Mouse (Mus musculus): Measurements from ENCODE around the gene Sash1. TPM values are rescaled to one million over a fixed set of nuclear protein-coding genes. Genes with fewer than 3 reads are reported as not detected.

Gene Sash1
- polyA plus RNA-seq, 1 experiment from 2014 or later = 5.0 TPM

DNA sequence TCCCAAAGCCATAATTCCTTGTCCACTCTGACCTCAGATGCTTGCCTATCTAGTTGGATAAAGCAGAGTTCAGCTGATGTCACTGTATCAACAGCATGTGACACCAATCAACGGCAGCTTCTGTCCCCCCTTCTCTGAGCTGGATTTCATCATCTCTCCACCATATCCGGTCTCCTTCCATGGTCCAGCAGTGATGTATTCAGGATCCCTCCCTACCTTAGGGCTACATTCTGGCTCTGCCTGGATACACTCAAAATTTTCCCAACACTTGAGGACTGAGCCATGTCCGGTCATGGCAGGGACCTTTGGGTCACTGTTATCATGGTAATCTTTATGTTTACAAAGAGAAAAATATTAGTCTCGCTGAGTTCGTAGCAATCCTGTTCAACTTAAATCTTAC is 118.5 kb downstream of the Sash1 start:
- H3K4me3 ChIP-seq (ENCODE audit: control insufficient read depth in 1 of 2, insufficient read depth in 1 of 2, low read depth in 1 of 2, low read length in 2 of 2) = no peak overlapping the region
- H3K36me3 ChIP-seq (ENCODE audit: control insufficient read depth, insufficient read depth, low read length) = peaks cover 3% of the 10 kb centered on the region; the same call in 1 of the 2 replicates
- ATAC-seq (ENCODE audit: insufficient number of reproducible peaks, insufficient read depth, low FRiP score, low read depth) = no peak
- no peak overlapping the region for H3K27ac ChIP-seq (replicated peaks in 1 of 2; ENCODE audit: control insufficient read depth in 1 of 2, insufficient read depth in 1 of 2, low read depth in 2 of 2, low read length in 2 of 2)
- 72% methylated on average over 5 of the region's 5 CpGs for WGBS
- H3K4me2 ChIP-seq (ENCODE audit: low read length) = no peak overlapping the region
- peaks cover 4% of the 10 kb centered on the region; the same call in 1 of the 2 replicates for H3K9me3 ChIP-seq (ENCODE audit: control insufficient read depth, low read length)
- H3K4me1 ChIP-seq (ENCODE audit: control insufficient read depth in 2 of 2, insufficient read depth in 2 of 2, low read length in 2 of 2) = peaks cover 12% of the 10 kb centered on the region in 2 experiments
- H3K27me3 ChIP-seq (ENCODE audit: control insufficient read depth, insufficient read depth, low read length) = no peaks in the 10 kb centered on the region
- H3K9ac ChIP-seq (ENCODE audit: low read length) = no peak overlapping the region

DNA sequence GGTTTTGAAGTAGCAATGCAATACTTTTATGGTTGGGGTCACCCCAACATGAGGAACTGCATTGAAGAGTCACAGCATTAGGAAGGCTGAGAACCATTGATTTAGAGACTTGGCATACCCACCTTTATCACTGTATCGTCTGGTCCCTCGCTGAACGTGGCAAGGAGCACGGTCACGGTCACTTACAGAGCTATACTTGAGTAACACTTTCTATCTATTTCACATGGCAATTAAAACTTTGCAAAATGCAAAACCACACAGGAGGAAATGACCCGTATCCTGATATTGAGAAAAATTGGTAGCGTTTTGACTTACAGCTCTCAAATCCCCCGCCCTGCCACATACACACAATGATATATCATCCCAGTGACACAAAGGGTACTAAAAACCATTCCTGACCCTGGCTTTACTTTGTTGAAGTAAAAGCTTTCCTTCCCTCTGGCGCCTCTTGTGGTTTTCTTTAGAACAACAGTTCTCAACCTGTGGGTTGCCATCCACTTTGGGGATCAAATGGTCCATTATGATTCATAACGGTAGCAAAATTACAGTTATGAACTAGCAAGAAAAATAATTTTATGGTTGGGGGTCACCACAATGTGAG is 119.8 kb downstream of the Sash1 start:
- ATAC-seq (ENCODE audit: insufficient number of reproducible peaks, insufficient read depth, low FRiP score, low read depth) = no peak
- H3K9ac ChIP-seq (ENCODE audit: low read length) = no peak overlapping the region
- WGBS = 78% methylated on average over 10 of the region's 10 CpGs

DNA sequence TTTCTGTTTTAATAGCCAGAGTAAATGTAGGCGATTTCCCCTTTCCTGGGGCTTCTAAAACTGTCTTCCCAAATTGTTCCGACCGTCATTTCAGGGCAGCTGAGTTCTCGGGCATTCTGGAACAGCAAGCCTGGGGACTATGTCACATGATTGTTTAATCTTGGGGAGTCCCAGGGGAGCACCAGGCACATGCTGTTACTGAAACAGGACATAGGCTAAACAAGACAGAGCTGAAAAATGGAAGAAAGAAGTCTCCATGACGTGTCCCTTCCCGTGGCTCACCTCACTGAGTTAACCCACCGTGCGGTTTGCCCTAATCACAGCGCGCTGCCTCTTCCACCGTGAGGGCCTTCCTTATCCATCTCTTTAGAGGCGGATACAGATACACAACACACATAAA is 123.1 kb downstream of the Sash1 start:
- Histone ChIP-seq H3K9ac (ENCODE audit: low read length) (peak overlapping the region; percentile 68), H3K9me3 (ENCODE audit: control insufficient read depth, low read length) (no peaks in the 10 kb centered on the region), H3K4me3 (ENCODE audit: control insufficient read depth in 1 of 2, insufficient read depth in 1 of 2, low read depth in 1 of 2, low read length in 2 of 2) (peak overlapping the region; percentile 19 to 35; a peak in 3 of 4 replicates), H3K27me3 (ENCODE audit: control insufficient read depth, insufficient read depth, low read length) (no peaks in the 10 kb centered on the region), H3K4me2 (ENCODE audit: low read length) (peak overlapping the region; percentile 75), H3K4me1 (ENCODE audit: control insufficient read depth in 2 of 2, insufficient read depth in 2 of 2, low read length in 2 of 2) (peaks cover 6 to 21% of the 10 kb centered on the region in 2 experiments; a peak in 3 of 4 replicates), H3K27ac (replicated peaks in 1 of 2; ENCODE audit: control insufficient read depth in 1 of 2, insufficient read depth in 1 of 2, low read depth in 2 of 2, low read length in 2 of 2) (peak overlapping the region; percentile 0 to 45; a peak in 2 of 4 replicates), H3K36me3 (ENCODE audit: control insufficient read depth, insufficient read depth, low read length) (peaks cover 3% of the 10 kb centered on the region; the same call in 1 of the 2 replicates)
- WGBS = 23% methylated on average over 12 of the region's 12 CpGs
- no peak for ATAC-seq (ENCODE audit: insufficient number of reproducible peaks, insufficient read depth, low FRiP score, low read depth)

More for the DNA sequence above, 119.8 kb downstream of the Sash1 start:
- Histone ChIP-seq H3K36me3 (ENCODE audit: control insufficient read depth, insufficient read depth, low read length) (peaks cover 3% of the 10 kb centered on the region; the same call in 1 of the 2 replicates), H3K27ac (replicated peaks in 1 of 2; ENCODE audit: control insufficient read depth in 1 of 2, insufficient read depth in 1 of 2, low read depth in 2 of 2, low read length in 2 of 2) (no peak overlapping the region), H3K4me1 (ENCODE audit: control insufficient read depth in 2 of 2, insufficient read depth in 2 of 2, low read length in 2 of 2) (peaks cover 6 to 19% of the 10 kb centered on the region in 2 experiments; a peak in 3 of 4 replicates), H3K4me3 (ENCODE audit: control insufficient read depth in 1 of 2, insufficient read depth in 1 of 2, low read depth in 1 of 2, low read length in 2 of 2) (no peak overlapping the region), H3K4me2 (ENCODE audit: low read length) (no peak overlapping the region), H3K27me3 (ENCODE audit: control insufficient read depth, insufficient read depth, low read length) (no peaks in the 10 kb centered on the region), H3K9me3 (ENCODE audit: control insufficient read depth, low read length) (peaks cover 4% of the 10 kb centered on the region; the same call in 1 of the 2 replicates)

DNA sequence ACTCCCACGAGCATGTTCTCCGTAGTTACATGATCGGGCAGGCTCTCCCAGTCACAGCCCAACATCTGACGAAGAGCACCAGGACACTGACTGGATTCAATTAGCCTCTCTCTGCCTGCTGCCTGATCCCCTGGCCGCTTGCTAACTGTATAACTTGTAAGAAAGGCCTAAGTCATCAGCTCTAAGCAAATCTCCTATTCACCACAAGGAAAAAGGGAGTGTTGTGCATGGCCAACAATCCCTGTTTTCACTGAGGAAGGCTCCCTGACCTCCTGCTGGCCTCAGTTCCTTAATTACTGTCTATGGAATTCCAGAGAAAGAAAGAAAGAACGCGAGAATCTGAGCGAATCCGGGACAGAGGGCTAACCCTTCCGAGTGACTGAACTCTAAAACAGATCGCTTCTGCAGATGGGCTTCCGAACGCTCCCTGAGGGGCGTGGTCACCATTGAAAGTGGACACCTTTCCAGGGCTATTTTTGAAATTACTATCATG is 123.6 kb downstream of the Sash1 start:
- Histone ChIP-seq H3K9me3 (ENCODE audit: control insufficient read depth, low read length) (no peaks in the 10 kb centered on the region), H3K27me3 (ENCODE audit: control insufficient read depth, insufficient read depth, low read length) (no peaks in the 10 kb centered on the region), H3K4me1 (ENCODE audit: control insufficient read depth in 2 of 2, insufficient read depth in 2 of 2, low read length in 2 of 2) (peaks cover 6 to 21% of the 10 kb centered on the region in 2 experiments; a peak in 3 of 4 replicates), H3K4me2 (ENCODE audit: low read length) (peak overlapping the region; percentile 75), H3K9ac (ENCODE audit: low read length) (peak overlapping the region; percentile 68), H3K36me3 (ENCODE audit: control insufficient read depth, insufficient read depth, low read length) (peaks cover 3% of the 10 kb centered on the region; the same call in 1 of the 2 replicates), H3K27ac (replicated peaks in 1 of 2; ENCODE audit: control insufficient read depth in 1 of 2, insufficient read depth in 1 of 2, low read depth in 2 of 2, low read length in 2 of 2) (peak overlapping the region; percentile 45 to 61), H3K4me3 (ENCODE audit: control insufficient read depth in 1 of 2, insufficient read depth in 1 of 2, low read depth in 1 of 2, low read length in 2 of 2) (peak overlapping the region; percentile 34 to 35)
- WGBS = 18% methylated on average over 14 of the region's 14 CpGs
- 0 out of 2 replicates have a peak, but pooled peaks have one; percentile 47 for ATAC-seq (ENCODE audit: insufficient number of reproducible peaks, insufficient read depth, low FRiP score, low read depth)

DNA sequence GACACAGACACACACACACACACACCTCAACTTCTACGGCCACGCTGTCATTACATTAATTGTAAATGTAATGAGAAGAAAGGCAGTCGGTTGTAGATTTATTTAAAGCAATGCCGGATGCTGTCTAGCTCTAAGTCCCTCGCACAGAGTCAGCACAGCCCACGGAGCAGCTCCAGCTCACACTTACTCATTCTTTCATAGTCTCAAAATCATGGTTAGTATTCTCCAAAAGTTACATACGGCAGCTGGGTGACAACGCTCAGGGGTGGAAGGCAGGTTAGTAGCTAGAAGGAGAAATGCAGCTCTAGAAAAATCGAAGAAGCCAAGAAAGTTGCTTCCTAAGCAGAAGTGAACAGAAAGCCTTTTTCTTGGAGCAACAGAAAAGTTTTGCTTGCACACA is 124.2 kb downstream of the Sash1 start:
- Histone ChIP-seq H3K36me3 (ENCODE audit: control insufficient read depth, insufficient read depth, low read length) (0 out of 2 replicates have a peak, but pooled peaks cover 3% of the 10 kb centered on the region), H3K4me1 (ENCODE audit: control insufficient read depth in 2 of 2, insufficient read depth in 2 of 2, low read length in 2 of 2) (peaks cover 6 to 21% of the 10 kb centered on the region in 2 experiments; a peak in 3 of 4 replicates), H3K4me2 (ENCODE audit: low read length) (peak overlapping the region; percentile 75), H3K27me3 (ENCODE audit: control insufficient read depth, insufficient read depth, low read length) (no peaks in the 10 kb centered on the region), H3K27ac (replicated peaks in 1 of 2; ENCODE audit: control insufficient read depth in 1 of 2, insufficient read depth in 1 of 2, low read depth in 2 of 2, low read length in 2 of 2) (peak overlapping the region; percentile 45 to 61; a peak in 3 of 4 replicates), H3K9ac (ENCODE audit: low read length) (peak overlapping the region; percentile 68), H3K9me3 (ENCODE audit: control insufficient read depth, low read length) (no peaks in the 10 kb centered on the region), H3K4me3 (ENCODE audit: control insufficient read depth in 1 of 2, insufficient read depth in 1 of 2, low read depth in 1 of 2, low read length in 2 of 2) (peak overlapping the region; percentile 34 to 35)
- no peak for ATAC-seq (ENCODE audit: insufficient number of reproducible peaks, insufficient read depth, low FRiP score, low read depth)
- 65% methylated on average over 9 of the region's 9 CpGs for WGBS

DNA sequence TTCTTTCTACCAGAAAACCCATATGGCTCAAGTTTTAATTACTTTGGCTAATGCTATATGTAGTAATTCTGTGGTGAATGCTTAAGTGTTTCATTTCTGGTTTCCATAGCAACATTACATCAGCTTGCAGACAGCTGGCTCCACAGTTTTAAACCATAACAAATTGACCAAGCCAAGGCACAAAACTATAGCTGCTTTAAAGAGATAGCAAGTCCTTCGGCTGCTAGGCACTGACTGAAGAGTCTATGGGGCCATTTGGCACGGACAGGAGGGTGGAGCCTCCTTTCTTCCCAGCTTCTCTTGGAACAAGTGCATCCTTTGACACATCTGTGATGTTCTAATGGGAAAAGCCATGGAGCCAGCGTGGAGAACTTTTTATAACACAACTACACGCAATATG is 125.3 kb downstream of the Sash1 start:
- Histone ChIP-seq H3K27me3 (ENCODE audit: control insufficient read depth, insufficient read depth, low read length) (no peaks in the 10 kb centered on the region), H3K4me1 (ENCODE audit: control insufficient read depth in 2 of 2, insufficient read depth in 2 of 2, low read length in 2 of 2) (peaks cover 7 to 21% of the 10 kb centered on the region in 2 experiments; a peak in 3 of 4 replicates), H3K9me3 (ENCODE audit: control insufficient read depth, low read length) (no peaks in the 10 kb centered on the region), H3K4me3 (ENCODE audit: control insufficient read depth in 1 of 2, insufficient read depth in 1 of 2, low read depth in 1 of 2, low read length in 2 of 2) (no peak overlapping the region), H3K27ac (replicated peaks in 1 of 2; ENCODE audit: control insufficient read depth in 1 of 2, insufficient read depth in 1 of 2, low read depth in 2 of 2, low read length in 2 of 2) (peak overlapping the region in 1 of 2 experiments; percentile 12; a peak in 1 of 4 replicates), H3K36me3 (ENCODE audit: control insufficient read depth, insufficient read depth, low read length) (0 out of 2 replicates have a peak, but pooled peaks cover 3% of the 10 kb centered on the region), H3K4me2 (ENCODE audit: low read length) (peak overlapping the region; percentile 75; the same call in 1 of the 2 replicates), H3K9ac (ENCODE audit: low read length) (no peak overlapping the region)
- ATAC-seq (ENCODE audit: insufficient number of reproducible peaks, insufficient read depth, low FRiP score, low read depth) = no peak
- 53% methylated on average over 4 of the region's 4 CpGs for WGBS

DNA sequence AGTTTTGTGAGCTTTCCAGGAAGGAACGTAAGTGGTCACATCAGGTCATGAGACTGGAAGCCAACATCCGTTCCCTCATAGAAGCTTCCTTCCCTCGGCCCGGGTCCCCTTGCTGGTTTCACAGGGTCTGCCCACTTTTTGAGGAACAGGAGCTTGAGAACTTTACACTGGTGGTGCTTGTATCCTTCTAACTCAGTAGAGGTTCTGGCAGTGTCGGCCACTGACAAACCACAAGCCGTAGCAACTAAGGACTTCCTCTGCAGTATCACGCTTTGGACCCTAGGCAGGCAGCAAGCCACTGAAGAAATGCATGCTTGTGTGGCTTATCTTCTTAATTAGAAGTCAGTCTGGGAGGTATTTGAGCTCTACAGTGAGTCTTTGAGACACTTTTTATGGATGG is 126.6 kb downstream of the Sash1 start:
- Histone ChIP-seq H3K27ac (replicated peaks in 1 of 2; ENCODE audit: control insufficient read depth in 1 of 2, insufficient read depth in 1 of 2, low read depth in 2 of 2, low read length in 2 of 2) (0 out of 4 replicates have a peak overlapping the region, but pooled peaks of 1 of the 2 experiments have one; percentile 1), H3K9ac (ENCODE audit: low read length) (no peak overlapping the region), H3K4me2 (ENCODE audit: low read length) (no peak overlapping the region), H3K36me3 (ENCODE audit: control insufficient read depth, insufficient read depth, low read length) (no peaks in the 10 kb centered on the region), H3K27me3 (ENCODE audit: control insufficient read depth, insufficient read depth, low read length) (no peaks in the 10 kb centered on the region), H3K4me1 (ENCODE audit: control insufficient read depth in 2 of 2, insufficient read depth in 2 of 2, low read length in 2 of 2) (peaks cover 7 to 21% of the 10 kb centered on the region in 2 experiments; a peak in 3 of 4 replicates), H3K4me3 (ENCODE audit: control insufficient read depth in 1 of 2, insufficient read depth in 1 of 2, low read depth in 1 of 2, low read length in 2 of 2) (no peak overlapping the region), H3K9me3 (ENCODE audit: control insufficient read depth, low read length) (no peaks in the 10 kb centered on the region)
- ATAC-seq (ENCODE audit: insufficient number of reproducible peaks, insufficient read depth, low FRiP score, low read depth) = no peak
- WGBS = 69% methylated on average over 7 of the region's 7 CpGs

Measured in heart, embryonic 14.5 days (tissue).